Mouse (Mus musculus) CD4-positive naive resting alpha-beta T cell, adult 57 days (primary cell): ENCODE data around the gene B4galt2. TPM values are rescaled to one million over a fixed set of nuclear protein-coding genes. Genes with fewer than 3 reads are reported as not detected.

ENCODE experiments used
- total RNA-seq: library from RNA; stranded (reverse); gene quantifications from one replicate; pipeline ENCODE4 v1.2.4, GENCODE M21; 2023

The B4galt2 gene
- not detected for total RNA-seq

DNA sequence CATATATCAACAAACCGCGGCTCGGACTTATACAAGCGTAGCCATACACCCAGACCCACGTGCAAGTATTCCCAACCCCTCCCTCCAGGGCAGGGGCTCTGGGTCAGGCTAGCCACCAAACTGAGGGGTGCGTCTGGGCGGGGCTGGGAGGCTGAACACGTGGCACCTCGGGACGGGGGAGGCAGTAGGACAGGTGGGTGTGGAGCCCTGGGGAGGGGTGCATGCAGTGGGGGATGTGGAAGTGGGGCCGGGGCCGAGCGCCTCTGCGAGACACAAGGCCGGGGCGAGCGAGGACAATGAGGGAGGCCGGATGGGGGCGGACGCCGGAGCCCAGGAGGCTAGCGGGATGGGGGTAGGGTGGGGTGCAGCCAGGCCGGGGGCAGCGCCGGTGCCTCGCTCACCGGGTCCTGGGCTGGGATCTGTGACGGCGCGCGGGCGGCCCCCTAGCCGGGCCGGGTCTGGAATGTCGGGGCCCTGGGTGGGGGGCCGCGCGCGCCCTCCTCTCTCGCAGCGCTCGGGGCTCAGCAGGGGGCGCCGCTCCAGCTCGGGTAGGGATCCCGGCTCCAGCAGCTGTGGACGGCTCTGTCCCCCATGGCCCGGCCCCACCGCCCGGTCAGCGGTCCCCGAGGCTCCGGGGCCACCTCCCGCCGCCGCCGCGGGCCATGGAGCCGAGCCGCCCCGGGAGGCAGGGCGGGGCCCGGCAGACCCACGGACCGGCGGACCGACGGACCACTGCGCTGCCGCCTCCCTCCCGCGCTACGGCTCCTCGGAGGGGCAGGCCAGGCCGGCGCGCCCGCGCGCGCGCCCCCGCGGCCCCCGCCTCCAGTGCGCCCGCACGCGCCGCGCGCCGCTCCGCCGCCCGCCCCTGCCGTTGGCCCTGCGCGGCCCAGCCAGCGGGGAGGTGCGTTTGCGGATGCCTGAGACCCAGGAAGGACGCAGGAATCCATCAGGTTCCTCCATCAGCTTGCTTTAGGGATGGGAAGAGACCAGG, at the start of gene B4galt2:
Gene B4galt2, minus strand, starts transcription at position 787 of the 991 bp plus-strand sequence.

DNA sequence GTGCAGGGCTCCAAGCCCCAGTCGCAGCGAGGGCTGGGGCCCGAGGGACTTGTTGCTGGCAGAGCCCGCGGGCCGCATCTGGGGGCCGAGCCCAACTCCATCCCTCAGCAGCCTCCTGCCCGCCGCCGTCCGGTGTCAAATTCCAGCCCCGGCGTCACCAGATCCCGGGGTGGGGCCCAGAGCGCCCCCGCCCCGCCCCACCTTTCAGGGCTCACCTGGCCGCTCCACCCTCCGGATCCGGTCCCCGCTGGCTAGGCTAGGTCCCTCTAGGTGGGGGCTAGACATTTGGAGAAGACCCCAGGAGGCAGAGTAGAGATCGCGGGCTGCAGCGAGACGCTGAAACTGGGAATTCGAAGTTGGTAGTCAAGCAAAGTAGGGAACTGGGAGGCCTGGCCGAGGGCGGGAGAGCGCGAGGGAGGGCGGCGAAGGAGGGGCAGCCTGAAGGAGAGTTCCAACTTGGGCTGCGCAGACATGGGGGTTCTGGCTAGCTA, 46.1 kb upstream of the B4galt2 start, which contains the start of gene Artn:
Gene Artn, minus strand, starts transcription at position 373 of the 491 bp plus-strand sequence.

DNA sequence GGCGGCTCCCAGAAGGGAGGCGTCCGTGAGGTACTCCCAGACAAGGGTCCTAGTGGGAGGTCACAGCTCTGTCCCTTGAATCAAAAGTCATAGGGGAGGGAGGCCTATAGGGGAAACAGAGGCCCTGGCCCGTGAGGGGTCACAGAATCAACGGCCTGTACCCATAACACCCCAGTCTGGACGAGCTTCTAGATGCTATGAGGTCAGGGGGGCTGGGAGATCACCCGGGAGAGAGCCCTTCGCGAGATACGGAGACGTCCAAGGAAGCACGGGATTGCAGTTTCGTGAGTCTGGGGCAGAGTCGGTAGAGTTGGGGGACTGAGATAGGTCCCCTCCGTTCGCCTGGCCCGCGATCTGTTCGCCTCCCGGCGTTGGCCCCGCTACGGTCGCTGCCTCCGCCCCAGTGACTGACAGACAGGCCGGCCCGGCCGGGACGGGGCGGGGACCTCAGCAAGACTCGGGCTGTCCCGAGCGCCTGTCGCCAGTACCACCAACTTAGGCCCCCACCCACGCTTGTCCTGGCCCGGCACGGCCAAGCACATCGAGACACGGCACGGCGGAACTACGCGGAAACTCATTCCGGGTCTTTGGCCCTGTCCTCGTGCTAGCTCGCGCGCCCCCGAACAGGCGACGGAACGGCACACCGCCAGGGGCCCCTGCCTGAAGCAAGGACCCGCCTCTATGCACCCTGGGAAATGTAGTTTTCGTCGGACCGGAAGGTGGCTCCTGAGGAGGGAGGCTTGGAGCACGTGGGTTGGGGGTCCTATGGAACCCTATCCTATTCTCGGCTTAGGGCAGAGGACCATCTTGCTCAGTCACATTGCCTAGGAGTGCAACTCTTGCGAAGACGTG, 31.5 kb upstream of the B4galt2 start, which contains the start of gene Ipo13:
Gene Ipo13, minus strand, starts transcription at position 409 of the 852 bp plus-strand sequence.

DNA sequence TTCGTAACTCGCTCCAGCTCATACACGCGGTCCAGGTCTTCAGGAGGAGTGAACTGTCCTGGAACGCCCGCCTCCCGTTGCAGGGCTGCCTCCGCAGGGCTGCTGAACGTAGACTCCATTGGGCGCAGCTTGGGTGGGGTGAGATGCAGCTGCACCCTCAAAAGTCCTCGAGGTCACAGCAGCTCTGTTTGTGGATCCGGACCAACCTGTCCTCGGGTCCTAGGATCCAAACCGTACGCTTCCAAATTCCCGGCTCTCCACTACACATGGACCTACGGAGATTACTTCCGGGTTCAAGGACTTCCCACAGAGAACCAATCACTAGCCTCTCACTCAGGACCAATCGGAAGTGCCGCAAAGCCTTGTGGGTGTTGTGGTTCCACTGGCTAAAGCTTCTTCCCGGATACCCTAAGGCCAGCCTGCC, 8.5 kb upstream of the B4galt2 start, which contains the start of gene Dph2:
Gene Dph2, minus strand, starts transcription at position 295 of the 424 bp plus-strand sequence.

DNA sequence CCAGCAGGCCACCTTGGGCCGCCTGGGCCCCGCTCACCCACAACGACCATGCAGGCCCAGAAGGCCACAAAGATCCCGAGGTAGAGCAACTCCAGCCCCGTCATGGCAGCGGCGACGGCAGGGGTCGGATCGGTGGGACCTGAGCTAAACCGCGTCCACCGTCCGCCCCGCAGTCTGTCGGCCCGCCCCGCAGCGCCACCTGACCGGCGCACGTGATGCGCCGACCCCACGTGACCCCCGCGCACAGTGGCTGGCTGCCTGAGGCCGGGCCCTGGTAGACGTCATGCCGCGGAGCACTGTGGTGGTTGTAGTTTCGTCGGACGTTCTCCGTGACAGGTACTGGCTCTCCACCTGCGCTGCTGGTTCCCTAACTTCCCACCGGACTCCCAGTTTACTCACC, 3.8 kb upstream of the B4galt2 start, which contains the start of gene Atp6v0b:
Gene Atp6v0b, minus strand, starts transcription at position 201 of the 400 bp plus-strand sequence.

DNA sequence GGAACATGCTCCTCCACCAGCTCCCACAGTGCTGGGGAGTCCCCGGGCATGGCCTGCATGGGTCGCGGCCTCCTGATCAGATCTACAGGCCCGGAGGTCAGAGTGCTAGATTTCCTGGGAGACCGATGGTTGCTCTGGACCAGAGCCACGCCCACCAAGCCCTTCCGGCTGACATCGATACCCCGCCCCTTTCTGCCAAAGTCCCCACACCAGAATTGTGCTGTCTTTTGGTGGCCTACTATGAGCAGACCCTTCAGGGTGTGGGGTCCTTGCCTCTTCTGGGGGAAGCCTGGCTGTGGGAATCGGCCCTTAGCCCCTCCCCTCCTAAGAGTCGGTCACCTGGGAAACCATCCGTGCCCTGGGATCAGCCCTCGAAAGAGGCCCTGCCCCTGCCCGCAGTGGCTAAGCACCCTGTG, 10.8 kb downstream of the B4galt2 start, which contains the start of gene Ccdc24:
Gene Ccdc24, minus strand, starts transcription at position 87 of the 416 bp plus-strand sequence.

DNA sequence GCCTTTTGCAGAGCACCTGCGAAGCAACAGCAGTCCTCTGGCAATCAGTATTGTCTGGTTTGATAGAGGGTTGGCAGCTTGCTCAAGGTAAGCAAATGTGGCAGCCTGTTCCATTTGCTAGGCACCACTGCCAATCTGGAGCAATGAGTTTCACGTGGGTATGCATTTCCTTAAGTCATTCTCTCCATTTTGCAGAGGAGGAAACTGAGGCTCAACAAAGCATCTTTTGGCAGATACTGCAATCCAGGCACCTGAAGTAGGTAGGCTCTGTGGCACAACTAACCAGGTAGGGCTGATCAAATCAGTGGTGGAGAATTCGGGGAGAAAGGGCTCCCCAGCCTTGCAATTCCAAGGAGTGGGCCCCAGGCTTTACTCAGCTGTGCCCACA, 48.8 kb downstream of the B4galt2 start, which contains the start of gene Slc6a9:
Gene Slc6a9, plus strand, starts transcription at position 50 of the 388 bp plus-strand sequence.

Other genes starting within 250 kb of the B4galt2 start
- 23.9 TPM for gene Dmap1, start 201.2 kb downstream of the B4galt2 start, total RNA-seq
- gene Gm12845, start 159.1 kb downstream of the B4galt2 start, total RNA-seq = not detected
- not detected for gene Klf17, start 117.8 kb downstream of the B4galt2 start, total RNA-seq
- gene Slc6a9, start 49.0 kb downstream of the B4galt2 start, total RNA-seq = 2.2 TPM
- gene Ccdc24, start 10.9 kb downstream of the B4galt2 start, total RNA-seq = not detected
- gene Atp6v0b, start 3.8 kb upstream of the B4galt2 start, total RNA-seq = 114 TPM
- gene Dph2, start 8.5 kb upstream of the B4galt2 start, total RNA-seq = 11.2 TPM
- gene Ipo13, start 31.5 kb upstream of the B4galt2 start, total RNA-seq = 35.7 TPM
- gene Artn, start 46.3 kb upstream of the B4galt2 start, total RNA-seq = 0.38 TPM